Mouse (Mus musculus): ENCODE results near the gene Ect2l. TPM values are rescaled to one million over a fixed set of nuclear protein-coding genes. Genes with fewer than 3 reads are reported as not detected.

The Ect2l gene
- polyA plus RNA-seq, 1 experiment: not detected

DNA sequence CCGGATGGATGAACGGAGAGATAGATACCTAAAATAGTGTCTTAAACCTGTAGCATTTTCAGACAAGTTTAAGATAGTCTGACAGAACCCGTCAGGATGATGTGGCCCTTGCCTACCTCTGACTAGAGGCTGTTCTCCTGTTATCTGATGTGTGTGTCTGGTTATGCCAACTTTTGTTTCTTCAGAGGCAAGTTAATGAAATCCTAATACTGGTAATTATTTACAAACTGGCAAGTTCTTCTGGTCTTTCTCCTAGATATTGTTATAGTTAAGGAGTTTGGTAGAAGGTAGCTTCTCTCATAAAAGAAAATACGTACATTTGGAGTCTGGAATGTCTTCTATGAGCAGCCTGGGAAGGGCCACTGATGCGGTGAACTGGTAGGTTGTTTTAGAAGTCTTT is 80.4 kb downstream of the Ect2l start:
- peaks cover 3% of the 10 kb centered on the region; the same call in 1 of the 2 replicates for H3K4me1 ChIP-seq (ENCODE audit: control insufficient read depth, insufficient read depth, insufficient read length, low read length)
- no peak overlapping the region for H3K27ac ChIP-seq (ENCODE audit: insufficient read depth, low read depth, low read length)
- H3K36me3 ChIP-seq (ENCODE audit: control insufficient read depth, insufficient read depth, low read length): peaks cover 3% of the 10 kb centered on the region
- no peak overlapping the region for H3K4me3 ChIP-seq (ENCODE audit: low read depth, low read length)
- 93% methylated on average over 5 of the region's 5 CpGs for WGBS
- H3K27me3 ChIP-seq (ENCODE audit: control insufficient read depth, insufficient read depth, low read length): no peaks in the 10 kb centered on the region
- no peak for TF ChIP-seq POLR2A (IDR thresholded peaks at IDR 0.05; ENCODE audit: low read depth, low read length)
- TF ChIP-seq CTCF (IDR thresholded peaks at IDR 0.05; ENCODE audit: extremely low read depth, insufficient read length, insufficient replicate concordance, low read depth, low read length): no peak

- Histone ChIP-seq H3K4me3 (ENCODE audit: low read depth, low read length) (no peak overlapping the region), H3K4me1 (ENCODE audit: control insufficient read depth, insufficient read depth, insufficient read length, low read length) (no peaks in the 10 kb centered on the region), H3K36me3 (ENCODE audit: control insufficient read depth, insufficient read depth, low read length) (peaks cover 26% of the 10 kb centered on the region), H3K27me3 (ENCODE audit: control insufficient read depth, insufficient read depth, low read length) (no peaks in the 10 kb centered on the region), H3K27ac (ENCODE audit: insufficient read depth, low read depth, low read length) (no peak overlapping the region)
- WGBS: 89% methylated on average over 8 of the region's 8 CpGs
- TF ChIP-seq CTCF (IDR thresholded peaks at IDR 0.05; ENCODE audit: extremely low read depth, insufficient read length, insufficient replicate concordance, low read depth, low read length) (no peak), POLR2A (IDR thresholded peaks at IDR 0.05; ENCODE audit: low read depth, low read length) (no peak)
These were observed 92.4 kb downstream of the Ect2l start for GRCm38 (mm10) chr10:18118336-18118735.

DNA sequence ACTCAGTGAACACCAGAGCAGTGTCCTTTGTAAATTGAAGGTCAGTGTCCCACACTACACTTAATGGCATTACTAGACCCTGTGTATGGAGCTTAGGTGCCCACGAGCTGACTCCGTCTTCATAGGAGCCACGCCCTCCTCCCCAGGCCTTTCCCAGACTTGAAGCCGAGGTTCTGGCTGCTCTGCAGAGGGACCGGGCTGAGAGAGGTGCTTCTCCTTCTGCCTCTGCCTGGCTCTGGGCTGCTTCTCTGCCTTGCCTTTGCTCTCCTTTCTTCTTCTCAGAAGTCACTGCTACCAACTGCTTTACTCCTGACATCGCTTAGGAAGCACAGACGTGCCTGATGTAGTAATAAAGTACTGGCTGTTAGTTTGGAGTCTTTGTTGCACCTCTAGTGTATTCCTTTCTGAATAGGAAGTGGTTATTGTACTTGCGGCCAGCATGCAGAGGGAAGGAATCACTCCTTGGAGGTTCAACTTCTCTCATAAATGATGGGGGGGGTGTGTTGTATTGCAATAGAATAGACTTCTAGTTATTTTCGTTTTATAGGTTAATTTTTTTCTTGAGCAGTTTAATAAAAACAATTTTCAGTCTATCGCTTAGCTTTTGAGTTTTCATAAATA is 97.1 kb downstream of the Ect2l start:
- Histone ChIP-seq H3K27ac (ENCODE audit: insufficient read depth, low read depth, low read length) (no peak overlapping the region), H3K4me1 (ENCODE audit: control insufficient read depth, insufficient read depth, insufficient read length, low read length) (no peaks in the 10 kb centered on the region), H3K4me3 (ENCODE audit: low read depth, low read length) (no peak overlapping the region), H3K27me3 (ENCODE audit: control insufficient read depth, insufficient read depth, low read length) (no peaks in the 10 kb centered on the region), H3K36me3 (ENCODE audit: control insufficient read depth, insufficient read depth, low read length) (peaks cover 9% of the 10 kb centered on the region; the same call in 1 of the 2 replicates)
- no peak for TF ChIP-seq CTCF (IDR thresholded peaks at IDR 0.05; ENCODE audit: extremely low read depth, insufficient read length, insufficient replicate concordance, low read depth, low read length)
- TF ChIP-seq POLR2A (IDR thresholded peaks at IDR 0.05; ENCODE audit: low read depth, low read length): no peak
- 84% methylated on average over 10 of the region's 10 CpGs for WGBS

DNA sequence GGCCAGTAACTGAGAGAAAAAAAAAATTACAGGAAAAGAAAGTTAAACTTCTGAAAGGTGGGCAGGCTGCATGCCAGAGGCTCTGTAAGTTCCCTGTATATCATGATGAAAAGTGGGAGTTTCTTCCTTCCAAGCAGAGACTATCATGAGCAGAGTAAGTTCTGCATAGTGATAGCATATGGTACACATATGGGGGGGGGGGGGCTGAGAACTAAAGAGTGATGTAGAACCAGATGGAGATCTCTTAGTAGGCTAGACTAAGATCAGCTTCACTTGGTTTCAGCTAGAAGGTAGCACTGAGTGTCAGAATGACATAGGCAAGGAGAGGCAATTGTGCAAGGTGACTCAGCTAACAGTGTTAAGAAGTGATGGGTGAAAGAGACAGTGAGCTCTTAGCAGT is 99.8 kb downstream of the Ect2l start:
- peaks cover 9% of the 10 kb centered on the region; the same call in 1 of the 2 replicates for H3K36me3 ChIP-seq (ENCODE audit: control insufficient read depth, insufficient read depth, low read length)
- no peak for TF ChIP-seq POLR2A (IDR thresholded peaks at IDR 0.05; ENCODE audit: low read depth, low read length)
- TF ChIP-seq CTCF (IDR thresholded peaks at IDR 0.05; ENCODE audit: extremely low read depth, insufficient read length, insufficient replicate concordance, low read depth, low read length): no peak
- H3K4me1 ChIP-seq (ENCODE audit: control insufficient read depth, insufficient read depth, insufficient read length, low read length): no peaks in the 10 kb centered on the region
- H3K27ac ChIP-seq (ENCODE audit: insufficient read depth, low read depth, low read length): no peak overlapping the region
- no peaks in the 10 kb centered on the region for H3K27me3 ChIP-seq (ENCODE audit: control insufficient read depth, insufficient read depth, low read length)
- no peak overlapping the region for H3K4me3 ChIP-seq (ENCODE audit: low read depth, low read length)

- Histone ChIP-seq H3K27ac (ENCODE audit: insufficient read depth, low read depth, low read length) (no peak overlapping the region), H3K36me3 (ENCODE audit: control insufficient read depth, insufficient read depth, low read length) (peaks cover 9% of the 10 kb centered on the region), H3K27me3 (ENCODE audit: control insufficient read depth, insufficient read depth, low read length) (no peaks in the 10 kb centered on the region), H3K4me3 (ENCODE audit: low read depth, low read length) (no peak overlapping the region), H3K4me1 (ENCODE audit: control insufficient read depth, insufficient read depth, insufficient read length, low read length) (no peaks in the 10 kb centered on the region)
- WGBS: 73% methylated on average over 5 of the region's 5 CpGs
- no peak for TF ChIP-seq POLR2A (IDR thresholded peaks at IDR 0.05; ENCODE audit: low read depth, low read length)
- no peak for TF ChIP-seq CTCF (IDR thresholded peaks at IDR 0.05; ENCODE audit: extremely low read depth, insufficient read length, insufficient replicate concordance, low read depth, low read length)
These were observed 103.2 kb downstream of the Ect2l start for GRCm38 (mm10) chr10:18107471-18107870.

DNA sequence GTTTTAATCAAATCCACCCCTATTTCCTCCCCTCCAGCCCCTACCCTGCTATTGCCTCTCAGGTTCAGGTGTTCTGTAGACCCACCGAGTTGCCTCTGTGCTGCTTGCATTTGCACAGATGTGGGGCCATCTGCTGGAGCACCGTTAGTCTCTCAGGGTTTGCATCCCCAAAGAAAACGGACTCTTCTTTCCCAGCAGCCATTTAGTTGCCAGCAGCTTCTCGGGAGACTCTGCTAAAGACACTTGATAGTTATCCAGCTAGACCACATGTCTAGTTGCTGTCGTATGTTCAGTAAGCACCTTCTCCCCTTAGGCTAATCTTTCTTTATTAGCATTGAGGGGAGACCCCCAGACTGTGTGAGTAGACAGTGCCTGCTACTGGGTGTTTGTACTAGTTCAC is 108.5 kb downstream of the Ect2l start:
- WGBS: 69% methylated on average over 5 of the region's 5 CpGs
- TF ChIP-seq CTCF (IDR thresholded peaks at IDR 0.05; ENCODE audit: extremely low read depth, insufficient read length, insufficient replicate concordance, low read depth, low read length) (no peak), POLR2A (IDR thresholded peaks at IDR 0.05; ENCODE audit: low read depth, low read length) (no peak)
- no peaks in the 10 kb centered on the region for H3K27me3 ChIP-seq (ENCODE audit: control insufficient read depth, insufficient read depth, low read length)
- no peak overlapping the region for H3K27ac ChIP-seq (ENCODE audit: insufficient read depth, low read depth, low read length)
- H3K36me3 ChIP-seq (ENCODE audit: control insufficient read depth, insufficient read depth, low read length): peaks cover 16% of the 10 kb centered on the region
- no peak overlapping the region for H3K4me3 ChIP-seq (ENCODE audit: low read depth, low read length)
- no peaks in the 10 kb centered on the region for H3K4me1 ChIP-seq (ENCODE audit: control insufficient read depth, insufficient read depth, insufficient read length, low read length)

- no peak overlapping the region for H3K4me3 ChIP-seq (ENCODE audit: low read depth, low read length)
- no peaks in the 10 kb centered on the region; the same call in 1 of the 2 replicates for H3K4me1 ChIP-seq (ENCODE audit: control insufficient read depth, insufficient read depth, insufficient read length, low read length)
- no peak for TF ChIP-seq POLR2A (IDR thresholded peaks at IDR 0.05; ENCODE audit: low read depth, low read length)
- TF ChIP-seq CTCF (IDR thresholded peaks at IDR 0.05; ENCODE audit: extremely low read depth, insufficient read length, insufficient replicate concordance, low read depth, low read length): no peak
- peaks cover 19% of the 10 kb centered on the region for H3K36me3 ChIP-seq (ENCODE audit: control insufficient read depth, insufficient read depth, low read length)
- H3K27me3 ChIP-seq (ENCODE audit: control insufficient read depth, insufficient read depth, low read length): no peaks in the 10 kb centered on the region
- H3K27ac ChIP-seq (ENCODE audit: insufficient read depth, low read depth, low read length): no peak overlapping the region
These were observed 120.0 kb downstream of the Ect2l start for GRCm38 (mm10) chr10:18090691-18091090.

Measured in small intestine, adult 2 months (tissue).